Mouse (Mus musculus) stomach, embryonic 14.5 days (tissue): ENCODE measurements around the gene Sec61g. TPM values are rescaled to one million over a fixed set of nuclear protein-coding genes. Genes with fewer than 3 reads are reported as not detected.

Source experiments
- ATAC-seq: fragments of 200-750 bp; cut with Nextera tagmentation; 2 replicates; pipeline ENCODE4 v1.8.0; 2017; ENCODE audit warnings: low read depth, moderate TSS enrichment; ENCODE audit not compliant: insufficient number of reproducible peaks, insufficient read depth, low FRiP score
- H3K27ac ChIP-seq: fragments of 300-500 bp; sonication (generic); 2 replicates; pipeline ENCODE4 v1.5.1; 2014; ENCODE audit warnings: mild to moderate bottlenecking, low read length, moderate library complexity, mixed read lengths
- H3K27me3 ChIP-seq: fragments of 300-500 bp; sonication (generic); 2 replicates; pipeline ENCODE4 v1.6.1; 2014; ENCODE audit warnings: low read length, control low read depth, mixed read lengths; ENCODE audit not compliant: control insufficient read depth, insufficient read depth
- H3K36me3 ChIP-seq: fragments of 300-500 bp; sonication (generic); 2 replicates; pipeline ENCODE4 v1.6.1; 2014; ENCODE audit warnings: mild to moderate bottlenecking, control low read depth, low read length, moderate library complexity, mixed read lengths; ENCODE audit not compliant: control insufficient read depth, insufficient read depth
- H3K4me1 ChIP-seq: fragments of 300-500 bp; sonication (generic); 2 replicates; pipeline ENCODE4 v1.6.1; 2014; ENCODE audit warnings: low read length, control low read depth, mixed read lengths; ENCODE audit not compliant: control insufficient read depth, insufficient read depth
- H3K4me2 ChIP-seq: fragments of 300-500 bp; sonication (generic); replicated peaks from 2 replicates; pipeline ENCODE4 v1.6.1; 2014; ENCODE audit warnings: low read depth, low read length, control low read depth
- H3K4me3 ChIP-seq: fragments of 300-500 bp; sonication (generic); 2 replicates; pipeline ENCODE4 v1.5.1; 2014; ENCODE audit warnings: low read depth, low read length, control low read depth
- H3K9ac ChIP-seq: fragments of 300-500 bp; sonication (generic); replicated peaks from 2 replicates; pipeline ENCODE4 v1.6.1; 2014; ENCODE audit warnings: low read depth, mild to moderate bottlenecking, control low read depth, low read length, moderate library complexity, mixed read lengths
- H3K9me3 ChIP-seq: fragments of 300-500 bp; sonication (generic); 2 replicates; pipeline ENCODE4 v1.6.1; 2016; ENCODE audit warnings: low read depth, low read length, control low read depth; ENCODE audit not compliant: control insufficient read depth
- WGBS: fragments of 180-500 bp; shearing (Covaris S2); extraction: QIAGEN DNeasy Blood & Tissue Kit; methylation state at CpG from one replicate; pipeline ENCODE4 v1.1.7; 2014; 5-methylcytosine and 5-hydroxymethylcytosine counted together
- polyA plus RNA-seq: library from polyadenylated mRNA; unstranded; fragments of >200 nt; fragmentation: Nextera tagmentation; extraction: Ambion mirVana; gene quantifications from 2 replicates; pipeline ENCODE4 v1.2.1, GENCODE M21; 2014

Sec61g gene
- polyA plus RNA-seq, 1 experiment from 2014 or later, result 38.8 TPM

GRCm38 (mm10) chr11:16502744-16503143 is 5.5 kb downstream of the Sec61g start:
- Histone ChIP-seq H3K4me3 (no peak overlapping the region), H3K36me3 (peaks cover 32% of the 10 kb centered on the region), H3K4me1 (peaks cover 6% of the 10 kb centered on the region; the same call in 1 of the 2 replicates), H3K9me3 (no peaks in the 10 kb centered on the region), H3K4me2 (no peak overlapping the region), H3K27me3 (no peaks in the 10 kb centered on the region), H3K9ac (no peak overlapping the region), H3K27ac (no peak overlapping the region)
- WGBS, result 81% methylated on average over 3 of the region's 3 CpGs
- ATAC-seq, result no peak

DNA sequence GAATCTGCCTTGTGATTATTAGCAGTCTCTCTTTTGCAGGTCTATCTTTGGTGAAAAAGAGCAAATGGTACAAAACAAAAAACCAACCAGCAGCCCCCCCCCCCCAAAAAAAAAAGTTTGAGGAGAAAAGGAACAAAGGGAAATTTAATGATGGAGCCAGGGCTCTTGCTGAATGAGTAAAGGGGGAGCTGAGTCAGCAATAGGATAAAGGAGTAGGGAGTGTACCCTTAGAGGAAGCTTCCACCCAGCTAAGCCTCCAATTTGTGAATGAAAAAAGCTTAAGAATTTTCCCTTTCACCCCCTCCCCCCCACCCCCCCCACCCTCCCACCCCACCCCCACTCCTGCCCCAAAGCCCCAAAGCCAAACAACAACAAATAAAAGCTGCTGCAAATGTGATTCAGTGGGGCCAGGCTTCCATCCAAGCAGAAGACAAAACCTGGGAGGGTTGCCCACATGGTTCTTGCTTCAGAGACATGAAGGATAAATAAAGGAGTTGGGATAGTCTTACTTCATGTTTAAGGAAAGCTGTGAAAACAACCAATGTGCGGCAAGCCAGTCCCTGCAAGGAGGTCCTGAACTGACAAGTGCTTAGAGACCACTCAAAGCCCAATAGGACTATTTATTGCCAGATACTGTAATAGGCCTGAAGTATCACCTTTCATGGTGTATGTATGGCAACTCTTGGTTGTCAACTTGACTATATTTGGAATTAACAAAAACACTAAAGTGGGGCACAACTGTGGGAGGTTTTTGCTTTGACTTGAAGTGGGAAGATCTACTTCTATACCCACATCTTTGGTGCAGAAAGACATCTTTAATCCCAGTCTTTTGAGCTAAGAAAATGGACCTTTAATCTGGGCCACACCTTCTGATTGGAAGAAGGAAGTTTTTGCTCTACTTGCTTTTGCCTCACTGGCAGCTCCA is 9.3 kb downstream of the Sec61g start:
- no peak overlapping the region for H3K9ac ChIP-seq
- H3K27me3 ChIP-seq, result no peaks in the 10 kb centered on the region
- no peak for ATAC-seq
- peaks cover 19% of the 10 kb centered on the region; the same call in 1 of the 2 replicates for H3K36me3 ChIP-seq
- no peak overlapping the region for H3K27ac ChIP-seq
- no peak overlapping the region for H3K4me2 ChIP-seq
- no peaks in the 10 kb centered on the region for H3K9me3 ChIP-seq
- H3K4me1 ChIP-seq, result no peaks in the 10 kb centered on the region
- 45% methylated on average over 1 of the region's 1 CpGs for WGBS
- H3K4me3 ChIP-seq, result no peak overlapping the region

Other genes with a start within 250 kb of the Sec61g start
- 21.8 and 26.4 TPM in 2 replicates for gene Egfr, start 243.7 kb upstream of the Sec61g start, polyA plus RNA-seq